Mouse (Mus musculus): ENCODE results near the gene Scube2. TPM values are rescaled to one million over a fixed set of nuclear protein-coding genes. Genes with fewer than 3 reads are reported as not detected.

The Scube2 gene
- total RNA-seq, 1 experiment from 2014 or later = not detected

- ATAC-seq (replicated peaks in 1 of 2; ENCODE audit: insufficient read depth in 1 of 2, low FRiP score in 2 of 2, low TSS enrichment in 1 of 2, low read depth in 1 of 2, poor library complexity in 2 of 2, severe bottlenecking in 2 of 2) = no peak; a peak in 1 of 4 replicates
These were observed 96.6 kb downstream of the Scube2 start for GRCm38 (mm10) chr7:109768699-109769383.

GRCm38 (mm10) chr7:109767575-109768350, 97.7 kb downstream of the Scube2 start:
- no peak for ATAC-seq (replicated peaks in 1 of 2; ENCODE audit: insufficient read depth in 1 of 2, low FRiP score in 2 of 2, low TSS enrichment in 1 of 2, low read depth in 1 of 2, poor library complexity in 2 of 2, severe bottlenecking in 2 of 2)

- no peak for ATAC-seq (replicated peaks in 1 of 2; ENCODE audit: insufficient read depth in 1 of 2, low FRiP score in 2 of 2, low TSS enrichment in 1 of 2, low read depth in 1 of 2, poor library complexity in 2 of 2, severe bottlenecking in 2 of 2)
These were observed 101.5 kb downstream of the Scube2 start for GRCm38 (mm10) chr7:109764009-109764408.

- no peak for ATAC-seq (replicated peaks in 1 of 2; ENCODE audit: insufficient read depth in 1 of 2, low FRiP score in 2 of 2, low TSS enrichment in 1 of 2, low read depth in 1 of 2, poor library complexity in 2 of 2, severe bottlenecking in 2 of 2)
These were observed 109.2 kb downstream of the Scube2 start for GRCm38 (mm10) chr7:109756291-109756690.

- ATAC-seq (replicated peaks in 1 of 2; ENCODE audit: insufficient read depth in 1 of 2, low FRiP score in 2 of 2, low TSS enrichment in 1 of 2, low read depth in 1 of 2, poor library complexity in 2 of 2, severe bottlenecking in 2 of 2) = no peak
These were observed 111.4 kb downstream of the Scube2 start for GRCm38 (mm10) chr7:109754034-109754433.

GRCm38 (mm10) chr7:109752008-109752925, 113.2 kb downstream of the Scube2 start, which contains the start of gene Tmem9b:
TSS of gene Tmem9b (minus strand) at chr7:109752875.
- ATAC-seq (replicated peaks in 1 of 2; ENCODE audit: insufficient read depth in 1 of 2, low FRiP score in 2 of 2, low TSS enrichment in 1 of 2, low read depth in 1 of 2, poor library complexity in 2 of 2, severe bottlenecking in 2 of 2) = peak; percentile 50 to 85

- ATAC-seq (replicated peaks in 1 of 2; ENCODE audit: insufficient read depth in 1 of 2, low FRiP score in 2 of 2, low TSS enrichment in 1 of 2, low read depth in 1 of 2, poor library complexity in 2 of 2, severe bottlenecking in 2 of 2) = peak; percentile 8 to 29; a peak in 2 of 4 replicates
These were observed 114.0 kb downstream of the Scube2 start for GRCm38 (mm10) chr7:109751427-109752007.

Other genes starting within 250 kb of the Scube2 start
- 1.4 and 6.4 TPM in 2 replicates for gene St5, start 162.1 kb downstream of the Scube2 start, total RNA-seq (2017)
- gene Akip1, start 162.0 kb downstream of the Scube2 start, total RNA-seq (2017) = 20.6 and 31.3 TPM in 2 replicates
- gene BC051019, start 141.8 kb downstream of the Scube2 start, total RNA-seq (2017) = not detected in 2 replicates
- gene Ascl3, start 134.0 kb downstream of the Scube2 start, total RNA-seq (2017) = not detected in 2 replicates
- 16.5 and 18.5 TPM in 2 replicates for gene Tmem9b, start 112.8 kb downstream of the Scube2 start, total RNA-seq (2017)
- gene Nrip3, start 83.7 kb downstream of the Scube2 start, total RNA-seq (2017) = not detected in 2 replicates
- 90.5 and 124 TPM in 2 replicates for gene Dennd5a, start 94.8 kb upstream of the Scube2 start, total RNA-seq (2017)
- gene Tmem41b, start 121.2 kb upstream of the Scube2 start, total RNA-seq (2017) = 37.3 and 39.4 TPM in 2 replicates
- 205 and 310 TPM in 2 replicates for gene Ipo7, start 152.6 kb upstream of the Scube2 start, total RNA-seq (2017)
- gene Zfp143, start 195.5 kb upstream of the Scube2 start, total RNA-seq (2017) = 31.5 and 44.9 TPM in 2 replicates

Measured in hematopoietic stem cell, adult 5-6 weeks (primary cell).